Mouse (Mus musculus) adrenal gland, adult 8-10 months (tissue): Measurements from ENCODE around the gene Mturn. TPM values are rescaled to one million over a fixed set of nuclear protein-coding genes. Genes with fewer than 3 reads are reported as not detected.

ENCODE experiments used
- DNase-seq: peaks from one replicate; pipeline ENCODE4 v3.0.0; 2022
- total RNA-seq, 4 experiments: library from RNA; stranded (reverse); gene quantifications; 2 replicates each; pipeline ENCODE4 v1.2.4; 2022

Mturn gene
- total RNA-seq = 10 to 100 TPM; 15.6 to 30.6 (median 20.3) TPM

DNA sequence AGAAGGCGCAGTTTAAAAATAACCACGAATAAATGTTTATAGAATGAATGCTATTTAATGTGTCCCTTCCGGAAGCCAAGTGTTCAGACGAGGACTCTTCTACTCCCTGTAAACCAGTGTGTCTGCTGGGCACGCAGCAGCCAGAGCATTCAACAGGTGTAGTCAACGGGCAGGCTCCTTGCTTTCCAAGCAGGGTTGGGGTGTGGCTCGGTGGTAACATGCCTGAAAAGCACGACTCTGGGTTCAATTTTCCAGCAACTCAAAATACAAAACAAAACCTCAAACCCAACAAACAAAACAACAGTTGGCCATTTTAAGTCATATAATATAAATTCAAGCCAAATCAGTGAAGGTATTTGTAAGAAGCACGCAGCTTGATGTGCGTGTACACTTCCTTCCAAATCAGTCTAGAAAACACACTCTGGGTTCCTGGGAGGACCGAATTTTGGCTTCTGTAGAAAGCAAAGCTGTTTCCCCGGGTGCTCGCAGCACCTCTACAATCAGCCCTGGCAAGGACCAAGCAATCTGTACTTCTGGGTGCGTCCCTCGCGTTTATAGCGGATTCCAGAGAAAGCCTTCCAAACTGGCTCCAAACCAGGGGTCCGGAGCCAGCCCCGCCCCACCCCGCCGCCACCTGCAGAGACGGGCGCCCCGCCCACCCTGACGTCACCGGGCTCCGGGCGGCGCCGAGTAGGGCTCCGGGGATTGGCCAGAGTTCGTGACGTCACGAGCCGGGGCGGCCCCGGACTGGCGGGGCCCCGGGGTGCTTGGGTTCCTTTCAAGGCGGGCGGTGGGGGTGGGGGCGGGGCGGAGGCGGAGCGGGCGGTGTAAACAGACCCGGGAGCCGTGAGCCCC, at the start of gene Mturn:
TSS of gene Mturn (plus strand) at position 734 of the 855 bp plus-strand sequence.
- DNase-seq = peak; percentile 97

DNA sequence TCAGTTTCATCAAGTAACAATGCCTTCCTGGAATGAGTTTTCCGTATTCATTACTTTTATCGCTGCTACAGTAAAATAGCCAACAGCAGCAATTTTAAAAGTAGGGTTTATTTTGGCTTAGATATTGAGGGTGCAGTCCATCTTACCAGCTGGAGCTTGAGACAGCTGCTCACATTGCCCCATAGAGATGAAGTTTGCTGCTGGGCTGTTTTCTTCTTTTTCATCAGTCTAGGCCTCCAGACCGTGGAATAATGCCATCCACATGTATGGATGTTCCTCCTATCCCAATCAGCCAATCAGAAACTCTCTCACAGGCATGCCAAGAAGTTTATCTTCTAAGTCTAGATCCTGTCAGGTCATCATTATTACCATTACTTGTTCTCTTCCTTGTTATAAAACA, 41.5 kb upstream of the Mturn start:
- DNase-seq = no peak

DNA sequence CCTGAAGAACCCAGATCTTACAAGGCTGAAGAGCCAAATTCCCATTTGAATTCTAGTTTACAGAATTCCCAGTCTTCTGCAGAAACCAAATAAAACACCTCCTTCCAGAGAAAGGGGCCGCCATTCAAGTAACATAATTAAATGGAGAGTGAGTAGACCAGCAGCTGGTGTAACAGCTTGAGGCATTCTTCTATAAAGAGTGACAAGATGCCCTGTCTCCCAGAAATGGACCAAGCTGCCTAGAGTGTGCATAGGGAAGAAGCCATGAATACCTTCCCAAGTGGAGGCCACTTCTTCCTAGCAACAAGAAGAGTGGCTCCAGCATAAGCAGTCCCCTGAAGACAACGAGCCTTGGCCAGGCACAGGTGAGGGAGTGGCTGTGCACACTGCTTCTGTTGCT, 39.5 kb upstream of the Mturn start:
- DNase-seq = no peak

DNA sequence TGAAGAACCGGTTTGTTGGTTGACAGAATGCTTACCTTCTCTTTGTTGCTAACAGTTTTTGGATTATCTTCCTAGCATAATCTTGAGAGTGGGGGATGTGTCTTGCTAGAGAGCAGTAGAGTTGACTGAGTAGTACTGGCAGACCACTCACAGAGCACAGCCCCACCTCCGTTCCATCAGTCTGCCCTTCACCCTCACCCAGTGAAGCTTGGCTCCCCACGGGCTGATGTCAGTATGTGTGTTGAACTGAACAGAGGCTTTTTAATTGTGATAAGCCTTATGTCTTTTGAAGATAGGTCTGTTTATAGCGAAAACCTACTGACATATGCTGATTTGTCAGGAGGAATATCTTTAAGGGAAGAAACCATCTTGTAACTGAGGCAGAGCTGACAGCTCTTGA, 38.2 kb upstream of the Mturn start:
- no peak for DNase-seq

DNA sequence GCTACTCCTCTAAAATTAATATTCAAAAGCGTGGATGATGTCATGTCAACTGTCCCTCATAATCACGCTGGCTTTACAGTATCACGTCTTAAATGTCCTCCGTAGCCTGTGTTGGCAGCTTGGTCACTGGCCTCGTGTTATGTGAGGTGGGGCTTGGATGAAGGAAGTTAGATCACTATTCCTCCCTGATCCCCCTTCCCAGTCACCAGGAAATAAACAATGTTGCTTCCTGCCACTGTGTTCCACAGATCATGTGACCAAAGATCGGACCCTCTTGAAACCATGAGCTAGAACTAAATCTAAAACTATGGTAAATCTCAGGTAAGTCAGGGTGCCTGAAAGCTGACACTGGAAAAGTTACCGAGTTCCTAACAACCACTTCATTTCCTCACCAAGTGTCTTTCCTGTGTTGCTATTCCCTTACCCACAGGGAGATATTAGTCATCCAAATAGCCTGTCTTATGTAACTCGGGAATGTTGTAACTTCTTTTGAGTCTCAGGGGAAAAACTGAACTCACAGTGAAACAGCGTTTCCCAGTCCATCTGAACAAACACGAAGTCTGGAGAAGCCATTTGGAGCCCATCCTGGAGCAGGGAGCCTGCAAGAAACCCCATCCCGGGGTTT, 25.8 kb upstream of the Mturn start:
- DNase-seq = peak; percentile 6

DNA sequence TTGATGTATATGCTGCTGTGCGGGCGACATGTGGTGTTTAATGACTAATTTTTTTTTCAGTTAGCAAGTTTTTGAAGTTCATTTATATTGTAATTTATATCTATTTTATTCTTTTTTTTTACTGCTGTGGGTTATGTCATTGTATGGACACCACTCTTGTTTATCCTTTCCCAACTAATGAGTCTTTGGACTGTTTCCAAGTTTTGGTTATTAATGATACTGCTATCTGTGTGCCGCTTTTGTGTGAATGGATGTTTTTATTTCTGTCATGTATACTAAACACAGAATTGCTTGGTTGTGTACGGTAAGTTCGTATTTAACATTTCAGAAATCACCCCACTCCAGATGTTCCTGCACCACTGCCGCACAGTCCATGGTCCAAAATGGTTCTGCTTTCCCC, 23.6 kb upstream of the Mturn start:
- DNase-seq = no peak

DNA sequence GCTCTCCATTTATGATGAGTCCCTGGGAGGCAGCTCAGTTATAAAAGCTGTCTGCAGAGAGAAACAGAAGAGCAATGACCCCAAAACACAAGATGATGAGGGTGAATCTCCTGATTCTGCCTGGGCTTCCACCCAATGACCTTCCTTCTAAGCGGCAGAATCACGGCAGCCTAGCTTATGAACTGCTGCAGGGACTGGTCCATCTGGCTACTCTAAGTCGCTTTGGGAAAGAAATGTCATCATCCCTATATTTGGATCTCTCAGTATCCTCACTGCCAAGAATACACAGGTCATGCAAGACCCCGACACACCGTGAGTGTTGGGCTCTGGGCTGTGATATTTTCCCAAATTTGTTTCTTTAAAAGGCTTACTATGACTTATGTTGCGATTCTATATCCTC, 11.6 kb upstream of the Mturn start:
- DNase-seq = no peak

DNA sequence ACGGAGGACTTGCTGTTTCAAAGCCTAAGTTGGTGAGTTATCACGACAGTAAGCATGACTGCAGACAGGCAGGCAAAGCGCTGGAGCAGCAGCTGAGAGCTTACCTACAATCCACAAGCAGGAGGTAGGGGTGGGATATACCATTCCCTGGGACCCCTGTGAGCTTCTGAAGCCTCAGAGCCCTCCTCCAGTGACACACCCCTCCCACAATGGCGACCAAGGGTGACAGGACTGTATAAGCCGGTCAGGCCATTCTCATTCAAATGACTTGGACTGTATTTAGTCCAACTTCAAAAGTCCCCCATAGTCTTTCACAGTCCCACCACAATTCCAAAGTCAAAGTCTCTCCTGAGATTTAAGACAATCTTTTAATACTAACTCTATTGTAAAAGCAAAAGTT, 8.5 kb upstream of the Mturn start:
- no peak for DNase-seq

DNA sequence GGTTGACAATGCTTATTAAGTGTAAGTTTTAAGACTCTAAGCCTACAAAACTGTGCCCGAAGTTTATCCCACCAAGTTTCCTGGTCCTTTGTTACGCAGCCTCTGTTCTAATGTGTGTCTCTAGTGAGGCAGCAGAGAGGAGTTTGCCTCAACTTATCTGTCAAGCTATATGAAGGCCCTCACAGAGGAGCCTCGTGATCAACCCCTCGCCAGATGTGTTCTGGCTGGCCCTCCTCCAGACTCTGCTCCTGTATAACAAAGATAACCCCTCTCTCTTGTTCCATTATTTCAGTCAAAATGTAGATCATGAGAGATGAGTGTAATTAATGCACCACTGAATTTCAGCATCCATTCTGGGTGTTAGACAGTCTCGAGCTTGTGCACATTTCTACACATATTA, 1.7 kb upstream of the Mturn start:
- no peak for DNase-seq

DNA sequence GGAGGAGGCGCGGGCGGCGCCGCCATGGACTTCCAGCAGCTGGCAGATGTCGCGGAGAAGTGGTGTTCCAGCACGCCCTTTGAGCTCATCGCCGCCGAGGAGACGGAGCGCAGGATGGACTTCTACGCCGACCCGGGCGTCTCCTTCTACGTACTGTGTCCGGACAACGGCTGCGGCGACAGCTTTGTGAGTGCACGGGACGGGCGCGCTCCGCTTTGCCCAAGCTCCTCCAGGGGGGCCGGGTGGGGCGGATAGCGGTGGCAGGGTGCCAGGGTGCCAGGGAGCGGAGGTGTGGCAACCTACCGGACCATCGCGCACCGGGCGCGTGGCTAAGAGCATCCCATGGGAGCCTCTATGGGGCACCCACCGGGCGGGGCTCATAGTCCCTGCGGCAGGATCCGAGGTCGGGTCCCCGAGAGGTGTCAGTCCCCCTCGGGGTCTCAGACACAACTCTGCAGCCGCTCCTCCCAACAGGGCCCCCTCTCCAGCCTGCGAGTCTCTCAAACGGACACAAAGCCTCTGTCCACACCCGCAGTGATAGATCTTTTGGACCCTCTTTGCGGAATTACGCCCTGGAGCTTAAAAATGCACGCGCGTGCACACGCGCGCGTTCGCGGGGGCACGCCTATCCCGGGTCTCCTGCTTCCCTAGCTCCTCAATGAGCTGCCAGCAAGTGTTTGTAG, 463 bp downstream of the Mturn start:
- DNase-seq = no peak

DNA sequence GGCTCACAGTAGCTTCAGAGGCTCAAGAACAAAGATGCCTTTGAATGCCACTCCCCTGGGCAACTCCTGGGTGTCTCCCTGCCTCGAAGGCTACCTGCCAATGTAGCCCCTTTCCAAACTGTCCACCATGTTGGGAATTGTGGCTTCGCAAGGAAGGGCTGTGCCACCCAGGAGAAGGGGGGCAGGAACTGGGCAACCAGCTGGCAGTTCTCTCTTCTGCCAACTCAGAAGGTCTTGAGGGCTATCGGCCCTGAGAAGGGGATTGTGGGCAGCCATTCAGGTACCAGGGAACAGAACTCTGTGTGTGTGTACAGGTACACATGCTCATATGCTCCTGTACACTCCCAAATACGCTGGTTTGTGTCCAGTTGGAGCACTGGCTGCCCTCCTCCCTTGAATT, 2.7 kb downstream of the Mturn start:
- DNase-seq = no peak

DNA sequence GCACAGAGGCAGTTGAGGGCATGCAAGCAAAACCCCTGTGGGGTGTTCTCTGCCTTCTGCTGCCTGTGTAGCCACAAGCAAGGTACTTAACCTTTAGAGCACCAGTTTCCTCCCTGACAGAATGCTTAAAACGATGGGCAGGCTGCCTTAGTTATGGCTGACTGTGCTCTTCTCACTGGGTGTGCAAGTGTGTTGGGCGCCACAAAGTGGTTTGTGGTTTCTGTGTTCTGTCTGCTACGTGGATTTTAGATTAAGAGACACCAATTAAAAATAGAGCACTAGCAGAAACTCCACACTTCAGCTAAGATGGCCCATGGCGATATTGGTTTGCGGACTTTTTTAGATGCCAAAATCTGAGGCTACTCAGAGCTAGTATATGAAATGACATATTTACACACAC, 3.7 kb downstream of the Mturn start:
- no peak for DNase-seq

DNA sequence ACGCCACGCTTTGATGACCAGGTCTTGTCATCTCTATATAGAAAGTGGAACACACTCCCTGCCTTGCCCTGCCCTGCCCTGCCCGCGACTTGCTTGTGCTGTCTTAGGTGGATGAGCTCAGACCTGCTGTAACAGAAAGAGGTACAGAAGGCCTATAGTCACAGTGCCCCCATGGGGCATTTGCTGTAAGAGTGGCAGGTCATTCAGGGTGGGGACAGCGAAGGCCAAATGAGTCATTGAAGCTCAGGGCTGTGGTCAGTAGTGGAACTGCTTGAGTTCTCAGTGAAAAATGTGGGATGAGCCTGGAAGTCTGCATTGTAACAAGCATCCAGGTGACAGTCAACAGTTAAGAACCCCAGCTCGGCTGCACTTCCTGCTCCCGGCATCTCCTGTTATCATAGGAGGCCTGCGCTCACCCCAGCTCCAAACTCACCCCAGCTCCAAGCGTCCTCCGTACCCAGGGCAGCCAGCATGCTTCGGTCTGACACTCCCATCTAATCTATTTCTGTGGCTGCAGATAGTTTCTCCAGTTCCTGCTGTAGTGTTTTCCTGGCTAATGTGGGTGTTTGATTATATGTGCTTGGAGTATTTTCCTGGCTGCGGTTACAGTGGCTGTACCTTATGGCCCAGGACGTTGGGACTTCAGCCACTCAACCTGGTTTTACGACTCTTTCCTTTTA, 4.4 kb downstream of the Mturn start:
- peak; percentile 56 for DNase-seq

DNA sequence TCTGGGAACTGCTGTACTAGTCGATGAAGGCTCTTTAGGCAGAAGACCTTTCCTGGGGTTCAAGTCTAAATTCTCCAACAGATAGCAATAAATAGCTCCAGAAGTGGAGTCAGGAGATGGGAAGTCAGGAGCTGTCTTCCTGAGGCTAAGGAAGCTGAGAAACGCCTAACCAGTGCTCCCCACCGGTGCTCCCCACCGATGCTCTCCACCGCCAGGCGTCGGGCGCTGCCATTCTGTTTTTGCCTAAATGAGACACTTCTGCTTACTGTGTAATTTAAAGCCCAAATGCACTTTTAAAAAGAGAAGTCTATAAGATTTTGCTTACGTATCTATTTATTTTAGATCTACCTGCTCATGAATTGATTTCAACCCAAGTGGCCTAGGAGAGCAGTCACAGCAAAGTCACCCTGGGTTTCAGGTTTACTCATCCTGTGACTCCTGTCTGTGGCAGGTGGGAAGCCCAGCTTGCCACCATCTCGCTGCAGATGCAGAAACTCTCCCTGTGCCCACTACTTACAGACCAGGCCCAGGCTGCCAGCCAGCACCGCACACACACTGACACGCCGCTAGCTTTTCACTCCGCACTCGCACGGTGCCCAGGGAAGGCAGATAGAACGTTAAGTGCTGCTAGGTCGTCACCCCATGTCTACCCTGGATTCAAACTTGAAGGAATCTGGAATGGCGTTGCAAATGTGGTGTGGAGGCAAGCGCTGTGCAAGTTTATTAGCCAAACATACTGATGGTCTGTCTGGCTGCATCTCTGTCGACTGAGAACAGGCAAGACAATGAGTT, 5.7 kb downstream of the Mturn start:
- DNase-seq = no peak

DNA sequence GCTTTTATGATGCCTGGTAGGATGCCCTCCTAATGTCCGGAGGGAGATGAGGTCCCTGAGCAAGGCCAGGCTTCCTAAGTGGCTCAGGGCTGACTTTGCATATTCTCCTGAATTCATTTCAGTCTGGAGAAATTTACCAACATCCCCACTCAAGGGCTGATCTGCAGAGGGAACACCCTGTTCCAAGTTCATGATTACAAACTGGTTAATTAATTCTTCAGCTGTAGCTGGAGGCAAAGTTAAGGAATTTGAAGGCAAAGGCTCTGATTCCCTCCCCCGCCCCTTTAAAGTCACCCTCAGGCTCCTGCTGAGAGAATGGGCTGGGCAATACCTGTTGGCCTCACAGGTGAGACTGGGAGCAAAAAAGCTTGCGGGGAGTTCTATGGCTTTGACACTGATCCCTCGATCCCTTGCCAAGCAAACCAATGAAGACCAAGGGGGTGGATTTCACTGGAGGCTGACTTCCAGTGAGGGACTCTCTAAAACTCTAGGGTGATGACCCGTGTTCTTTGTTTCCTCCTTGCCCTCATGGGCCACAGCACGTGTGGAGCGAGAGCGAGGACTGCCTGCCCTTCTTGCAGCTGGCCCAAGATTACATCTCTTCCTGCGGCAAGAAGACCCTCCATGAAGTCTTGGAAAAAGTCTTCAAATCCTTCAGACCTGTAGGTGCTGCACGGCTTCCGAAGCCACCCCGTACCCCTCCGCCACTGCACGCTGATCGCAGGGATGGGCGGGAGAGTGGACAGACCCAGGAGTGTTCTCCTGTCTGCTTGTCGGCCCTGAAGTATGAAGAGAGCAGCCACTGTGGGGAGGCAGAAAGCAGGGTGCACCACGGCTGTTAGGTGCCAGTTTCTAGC, 7.3 kb downstream of the Mturn start:
- no peak for DNase-seq

DNA sequence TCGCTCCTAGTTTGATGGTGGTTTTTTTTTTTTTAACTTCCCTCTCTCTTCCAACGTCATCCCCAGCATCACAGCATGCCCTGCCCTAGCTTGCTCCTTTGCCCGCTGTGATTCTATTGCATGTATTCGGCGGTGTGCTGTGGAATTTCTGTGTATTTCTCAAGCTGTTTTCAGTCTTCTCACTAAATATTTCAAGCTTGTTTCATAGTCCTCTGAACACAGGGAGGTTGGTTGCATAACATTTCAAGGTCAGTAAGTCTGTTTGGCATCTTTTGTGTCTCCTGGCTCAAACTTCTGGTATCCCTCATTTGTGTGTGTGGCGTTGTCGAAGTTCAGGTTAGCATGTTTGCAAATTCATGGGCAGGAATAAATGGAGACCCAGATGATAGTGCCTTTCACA, 8.3 kb downstream of the Mturn start:
- no peak for DNase-seq

DNA sequence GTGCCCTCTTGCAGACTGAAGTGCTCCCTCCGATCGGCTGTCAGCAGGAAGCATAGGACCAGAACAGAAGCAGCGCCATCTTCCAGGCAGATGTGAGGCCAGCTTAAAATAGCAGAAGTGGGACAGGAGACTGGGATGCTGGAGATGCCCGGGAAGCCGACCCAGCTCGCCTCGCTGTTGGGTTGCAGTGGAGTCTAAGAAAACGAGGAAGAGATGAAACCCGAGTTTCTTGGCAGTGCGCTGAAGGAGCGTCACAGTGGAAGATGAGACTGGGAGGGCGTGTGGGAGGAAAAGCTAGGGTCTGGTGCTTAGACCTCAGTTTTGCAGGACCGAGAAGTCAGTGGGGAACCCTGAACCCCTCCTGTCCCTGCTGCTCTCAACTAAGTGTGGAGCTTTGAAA, 9.4 kb downstream of the Mturn start:
- DNase-seq = no peak

DNA sequence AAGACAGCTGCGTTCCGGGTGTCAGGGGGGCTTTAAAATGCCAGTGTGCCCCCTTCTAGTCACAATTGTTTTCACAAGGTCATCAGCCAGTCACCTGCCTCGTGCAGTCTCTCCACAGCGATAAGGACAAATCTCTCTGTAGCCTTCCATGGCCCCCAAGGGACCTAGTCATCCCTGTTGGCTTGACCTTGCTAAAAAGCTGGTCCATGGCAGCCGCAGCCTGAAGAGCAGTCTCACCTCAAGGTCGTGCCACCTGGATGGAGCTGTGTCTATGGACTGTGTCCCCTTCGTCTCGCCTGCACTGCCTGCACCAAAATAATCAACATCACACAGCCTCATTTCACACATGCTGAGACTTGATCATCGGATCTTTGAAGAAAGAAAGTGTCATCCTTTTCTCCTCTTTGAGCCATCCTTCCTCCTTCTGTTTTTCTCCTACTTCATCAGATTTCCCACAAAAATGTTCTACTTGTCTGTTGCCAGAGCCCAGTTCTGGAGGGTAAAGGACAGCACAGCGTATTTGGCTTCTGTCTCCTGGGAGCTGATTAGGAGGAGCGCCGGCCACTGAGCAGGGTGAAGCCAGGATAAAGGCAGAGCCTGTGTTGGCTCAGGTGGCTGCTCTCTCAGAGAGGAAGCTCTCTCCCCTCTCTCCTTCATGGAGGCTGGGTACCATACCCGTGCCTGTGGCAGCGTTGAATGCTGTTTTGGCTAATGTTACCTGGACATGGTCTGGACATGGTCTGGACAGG, 10.1 kb downstream of the Mturn start:
- no peak for DNase-seq

DNA sequence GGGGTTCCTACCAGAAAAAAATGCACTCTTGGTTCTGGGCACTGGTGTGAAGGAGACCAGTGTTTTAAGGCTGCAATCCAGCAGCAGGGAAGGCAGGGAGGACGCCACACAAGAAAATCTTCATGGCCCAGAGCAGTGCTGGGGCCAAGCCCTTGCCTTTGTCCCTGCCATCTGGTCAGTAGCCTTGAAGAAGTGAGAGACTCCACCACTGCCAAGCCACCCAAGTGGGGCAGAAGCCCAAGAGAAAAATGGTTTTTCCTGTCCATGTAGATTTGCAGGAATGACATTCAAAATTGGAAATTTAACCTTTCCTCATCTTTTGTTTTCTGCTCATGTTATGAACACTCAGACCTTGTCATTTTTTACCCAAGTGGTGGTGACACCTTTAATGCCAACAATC, 10.8 kb downstream of the Mturn start:
- no peak for DNase-seq

DNA sequence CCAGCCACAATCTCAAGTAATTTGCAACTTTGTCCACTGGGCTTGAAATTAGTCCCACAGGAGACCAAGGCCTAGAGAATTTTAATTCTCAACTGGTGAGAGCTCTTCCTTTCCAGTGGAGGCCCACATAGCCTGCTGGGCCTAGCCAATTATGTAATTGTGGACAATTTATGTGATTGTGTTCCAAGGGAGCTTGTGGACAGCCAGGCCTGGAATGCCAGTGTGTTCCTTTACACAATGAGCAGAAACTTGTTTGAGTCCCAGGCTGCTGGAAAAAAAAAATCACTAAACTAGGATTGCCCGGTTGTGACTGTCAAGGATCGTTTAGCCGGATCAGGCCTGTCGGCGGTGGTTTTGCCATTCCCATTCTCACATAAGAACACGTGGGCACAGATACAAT, 11.9 kb downstream of the Mturn start:
- no peak for DNase-seq
